Mouse (Mus musculus) forelimb bud, embryonic 11.5 days (tissue): ENCODE data around the gene Hsd11b2.

Experiments used
- DNase-seq: peaks from one replicate; pipeline ENCODE4 v3.0.0-alpha.2; 2012; ENCODE audit warnings: low read depth, low spot score

The Hsd11b2 gene

DNA sequence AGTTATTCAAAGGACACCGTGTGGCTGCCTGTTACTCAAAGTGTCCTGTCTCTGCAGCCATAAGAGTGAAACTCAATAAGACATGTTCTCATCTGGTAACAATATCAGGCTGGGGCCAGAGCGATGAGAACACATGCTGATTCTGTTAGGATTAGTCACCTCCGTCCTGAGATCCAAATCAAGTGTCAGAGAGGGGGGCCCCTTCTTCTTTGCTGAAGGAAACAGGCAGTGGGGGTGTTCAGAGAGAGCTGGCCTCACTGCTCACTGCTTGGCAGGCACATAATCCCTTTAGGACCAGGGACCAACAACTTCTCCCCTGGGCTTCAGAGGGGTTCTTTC, 34.6 kb upstream of the Hsd11b2 start:
- no peak for DNase-seq

- DNase-seq, result peak; percentile 76
Measured at GRCm38 (mm10) chr8:105484392-105484791, 34.2 kb upstream of the Hsd11b2 start.

- no peak for DNase-seq
Measured at GRCm38 (mm10) chr8:105488082-105488481, 30.5 kb upstream of the Hsd11b2 start.

GRCm38 (mm10) chr8:105489281-105489680, 29.3 kb upstream of the Hsd11b2 start:
- DNase-seq, result no peak

DNA sequence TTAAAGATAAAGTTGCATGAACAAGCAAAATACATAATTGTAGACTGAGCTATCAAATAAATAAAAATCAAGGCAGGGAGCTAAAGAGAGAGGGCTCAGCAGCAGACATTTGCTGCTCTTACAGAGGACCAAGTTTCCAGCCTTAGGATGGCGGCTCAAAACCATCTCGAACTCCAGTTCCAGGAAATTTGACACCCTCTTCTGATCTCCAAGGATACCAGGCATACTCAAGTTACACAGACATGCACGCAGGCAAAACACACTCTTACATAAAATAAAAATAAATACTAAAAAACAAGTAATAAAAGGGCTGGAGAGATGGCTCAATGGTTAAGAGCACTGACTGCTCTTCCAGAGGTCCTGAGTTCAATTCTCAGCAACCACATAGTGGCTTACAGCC, 25.1 kb upstream of the Hsd11b2 start:
- no peak for DNase-seq

- no peak for DNase-seq
Measured at GRCm38 (mm10) chr8:105494566-105494965, 24.0 kb upstream of the Hsd11b2 start.

DNA sequence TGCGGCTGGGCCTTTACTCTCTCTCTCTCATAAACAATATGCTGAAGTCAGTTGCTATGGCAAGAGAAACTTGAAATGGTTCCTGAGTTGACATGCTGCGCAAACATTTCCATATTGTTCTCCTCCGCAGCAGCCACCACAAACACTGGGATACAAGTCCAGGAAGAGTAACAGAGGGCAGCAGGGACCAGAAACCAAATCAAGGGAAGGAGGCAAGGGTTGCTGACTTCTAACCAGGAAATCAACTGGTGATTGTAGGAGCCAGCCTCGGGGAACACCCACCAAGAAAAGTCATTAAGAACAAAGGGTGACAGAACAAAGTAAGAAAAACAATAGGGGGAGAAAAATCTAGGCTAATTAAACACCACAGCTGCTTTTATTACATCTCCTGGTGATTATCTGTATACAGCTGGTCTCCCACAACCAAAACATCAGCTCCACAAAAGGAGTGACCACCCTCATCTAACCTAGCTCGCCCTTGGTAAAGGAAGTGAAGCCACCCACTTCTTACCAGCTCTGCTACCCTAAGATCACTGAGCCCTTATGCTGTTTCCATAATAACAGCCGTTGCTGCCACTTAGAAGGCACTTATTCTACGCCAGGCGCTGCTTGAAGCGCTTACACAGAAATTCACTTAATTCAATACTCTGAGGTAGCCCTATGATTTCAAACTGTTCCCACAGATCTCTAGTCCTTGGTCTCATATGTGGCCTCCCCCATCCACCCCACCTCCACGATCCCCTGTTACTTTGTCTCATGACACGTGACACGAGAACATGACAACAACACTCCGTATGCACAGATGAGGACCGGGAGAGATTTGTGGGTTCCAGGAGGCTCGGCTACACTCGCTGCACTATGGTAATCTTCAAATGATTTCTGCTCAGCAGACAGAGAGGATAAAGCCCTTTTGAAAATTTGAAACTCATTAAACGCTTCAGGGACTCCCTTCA, 22.9 kb upstream of the Hsd11b2 start:
- DNase-seq, result no peak

- DNase-seq, result peak; percentile 84
Measured at GRCm38 (mm10) chr8:105496439-105497180, 21.9 kb upstream of the Hsd11b2 start, which contains the start of gene Zdhhc1. Zdhhc1 (minus strand) TSS chr8:105496902.

- no peak for DNase-seq
Measured at GRCm38 (mm10) chr8:105499787-105500186, 18.8 kb upstream of the Hsd11b2 start.

GRCm38 (mm10) chr8:105504617-105505016, 13.9 kb upstream of the Hsd11b2 start:
- no peak for DNase-seq

DNA sequence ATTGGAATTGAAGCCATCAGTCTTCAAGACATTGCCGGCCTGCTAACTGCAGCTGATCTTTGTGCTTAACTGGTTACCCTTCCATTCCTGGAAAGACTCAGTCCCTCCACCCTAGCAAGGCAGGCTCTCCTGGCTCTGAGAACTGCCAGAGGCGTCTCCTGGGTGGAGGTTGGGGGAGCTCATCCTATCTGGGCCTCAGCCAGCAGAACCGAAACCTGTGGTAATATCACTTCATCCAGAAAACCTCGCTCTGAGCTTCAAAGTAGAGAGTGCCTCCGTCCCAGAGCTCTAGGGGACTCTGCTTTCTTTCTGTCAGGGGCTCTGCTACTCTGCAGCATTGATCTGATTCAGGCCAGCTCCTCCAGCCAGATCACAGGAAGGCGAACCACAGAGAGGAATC, 11.6 kb upstream of the Hsd11b2 start:
- DNase-seq, result no peak

DNA sequence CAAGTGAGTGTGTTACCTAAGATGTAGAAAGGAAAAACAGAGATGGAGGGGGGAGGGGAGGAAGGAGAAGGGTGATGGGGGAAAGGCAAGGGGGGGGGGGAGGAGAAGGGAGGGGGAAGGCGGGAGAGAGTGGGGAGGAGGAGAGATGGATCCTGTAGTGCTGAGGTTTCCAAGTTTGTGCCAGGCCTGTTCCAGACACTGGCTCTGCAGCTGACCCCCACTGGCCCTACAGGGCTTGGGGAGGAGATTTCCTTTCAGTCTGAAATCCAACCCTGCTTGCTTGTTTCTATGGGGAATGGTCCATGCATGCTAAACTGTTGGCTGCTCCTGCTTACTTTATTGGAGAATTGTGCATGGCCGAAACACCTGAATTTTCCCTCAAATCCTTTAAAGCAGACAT, 9.8 kb upstream of the Hsd11b2 start:
- DNase-seq, result peak; percentile 43

- no peak for DNase-seq
Measured at GRCm38 (mm10) chr8:105509997-105510735, 8.4 kb upstream of the Hsd11b2 start.

- no peak for DNase-seq
Measured at GRCm38 (mm10) chr8:105514194-105514593, 4.4 kb upstream of the Hsd11b2 start.

DNA sequence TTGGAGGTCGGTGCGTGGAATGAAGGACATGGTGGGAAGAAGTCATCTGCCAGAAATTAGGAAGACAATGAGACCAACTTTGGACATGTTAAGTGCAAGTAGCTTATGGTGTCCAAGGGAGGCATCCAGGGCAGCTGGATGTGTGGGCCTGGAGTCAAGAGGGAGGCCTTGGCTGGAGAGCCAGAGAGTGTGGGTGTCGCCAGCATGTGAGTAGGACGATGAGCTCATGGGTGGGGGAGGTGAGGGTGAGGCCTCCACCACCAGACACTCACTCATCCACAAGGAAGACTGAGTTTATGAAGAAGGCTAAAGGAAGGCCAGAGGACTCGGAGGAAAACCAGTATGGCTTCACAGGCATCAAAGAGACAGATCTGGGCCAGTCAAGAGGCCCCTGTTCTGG, 3.9 kb upstream of the Hsd11b2 start:
- DNase-seq, result no peak

DNA sequence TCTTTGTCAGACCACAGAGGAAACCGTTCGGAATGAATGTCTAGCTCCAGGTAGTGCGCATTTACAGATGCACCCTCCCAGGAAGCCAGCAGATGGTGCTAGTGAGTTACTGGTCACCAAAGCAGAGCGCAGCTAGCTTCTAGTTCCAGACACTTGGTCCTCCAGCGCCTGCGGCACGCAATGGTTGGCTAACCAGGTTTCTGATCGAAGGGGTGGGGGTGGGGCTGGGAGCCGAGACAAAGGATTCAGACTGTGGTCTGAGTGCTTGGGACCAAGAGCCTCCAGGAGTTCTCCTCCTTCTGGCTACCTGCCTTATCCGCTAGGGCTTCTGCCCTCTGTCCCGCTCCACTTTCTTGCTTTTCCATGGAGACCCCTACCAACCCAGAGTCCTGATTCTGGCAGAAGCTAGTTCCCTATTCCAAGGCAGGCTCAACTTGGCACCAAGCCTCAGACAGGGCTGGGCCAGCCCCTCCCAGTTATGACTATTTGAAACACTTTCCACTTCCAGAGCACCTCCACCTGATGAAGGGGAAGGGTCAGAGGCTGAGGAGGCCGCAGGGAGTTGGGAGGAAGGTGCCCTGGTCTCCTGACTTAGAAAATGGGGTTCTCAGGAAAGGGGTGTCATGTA, 2.4 kb upstream of the Hsd11b2 start:
- DNase-seq, result peak; percentile 96

GRCm38 (mm10) chr8:105517346-105517745, 1.2 kb upstream of the Hsd11b2 start:
- no peak for DNase-seq

- peak; percentile 88 for DNase-seq
Measured at GRCm38 (mm10) chr8:105519591-105519990, 1.0 kb downstream of the Hsd11b2 start.

- no peak for DNase-seq
Measured at GRCm38 (mm10) chr8:105520521-105520920, 2.0 kb downstream of the Hsd11b2 start.

- peak; percentile 39 for DNase-seq
Measured at GRCm38 (mm10) chr8:105521061-105521460, 2.5 kb downstream of the Hsd11b2 start.

GRCm38 (mm10) chr8:105521995-105522769, 3.6 kb downstream of the Hsd11b2 start:
- DNase-seq, result no peak
